Mouse (Mus musculus): ENCODE measurements around the gene Limd1.

Gene Limd1

GRCm38 (mm10) chr9:123507380-123507779 lies 28.9 kb downstream of the Limd1 start:
- in situ Hi-C loops (cut with MboI; ENCODE audit: unreplicated experiment in 2 of 2): loop anchor here in 1 of 2 experiments (25.0 kb wide), 1 partner anchor 1620 kb away; the partner anchor contains the start of gene Ackr2

DNA sequence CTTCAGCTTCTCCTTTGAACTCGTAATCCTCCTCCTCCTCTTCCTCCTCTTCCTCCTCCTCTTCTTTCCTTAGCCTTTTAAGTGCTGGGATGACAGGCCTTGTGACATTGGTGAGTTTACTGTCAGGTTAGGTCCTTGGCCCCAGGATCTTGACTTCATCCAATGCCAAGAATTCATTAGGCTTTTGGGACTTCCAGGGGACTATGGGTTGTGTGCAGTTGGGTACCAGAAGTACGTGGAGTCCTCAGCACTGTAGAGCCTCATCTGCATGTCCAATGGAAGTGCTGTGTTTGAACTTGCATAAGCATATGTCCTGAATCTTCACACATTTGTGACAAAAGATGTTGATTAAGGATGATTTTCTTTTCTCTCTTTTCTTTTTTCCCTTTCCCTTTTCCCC lies 30.5 kb downstream of the Limd1 start:
- in situ Hi-C loops (cut with MboI; ENCODE audit: unreplicated experiment in 2 of 2): loop anchor here in 1 of 2 experiments (25.0 kb wide), 1 partner anchor 1622 kb away; the partner anchor contains the start of gene Ackr2

- in situ Hi-C loops (cut with MboI; ENCODE audit: unreplicated experiment in 2 of 2): loop anchor here (5.0 to 25.0 kb wide), 2 partner anchors 33 to 1623 kb away; partner anchors contain the start of genes Ackr2 (in 1 of the 2) and Limd1 (in 1 of the 2)
Measured at GRCm38 (mm10) chr9:123509638-123510604, 31.4 kb downstream of the Limd1 start.

- in situ Hi-C loops (cut with MboI; ENCODE audit: unreplicated experiment in 2 of 2): loop anchor here (5.0 to 25.0 kb wide), 2 partner anchors 34 to 1624 kb away; partner anchors contain the start of genes Ackr2 (in 1 of the 2) and Limd1 (in 1 of the 2)
Measured at GRCm38 (mm10) chr9:123510926-123511325, 32.4 kb downstream of the Limd1 start.

GRCm38 (mm10) chr9:123512482-123512881 lies 34.0 kb downstream of the Limd1 start:
- in situ Hi-C loops (cut with MboI; ENCODE audit: unreplicated experiment in 2 of 2): loop anchor here (5.0 to 25.0 kb wide), 2 partner anchors 35 to 1625 kb away; partner anchors contain the start of genes Ackr2 (in 1 of the 2) and Limd1 (in 1 of the 2)

- in situ Hi-C loops (cut with MboI; ENCODE audit: unreplicated experiment in 2 of 2): loop anchor here in 1 of 2 experiments (25.0 kb wide), 1 partner anchor 1628 kb away; the partner anchor contains the start of gene Ackr2
Measured at GRCm38 (mm10) chr9:123515087-123515486, 36.6 kb downstream of the Limd1 start.

DNA sequence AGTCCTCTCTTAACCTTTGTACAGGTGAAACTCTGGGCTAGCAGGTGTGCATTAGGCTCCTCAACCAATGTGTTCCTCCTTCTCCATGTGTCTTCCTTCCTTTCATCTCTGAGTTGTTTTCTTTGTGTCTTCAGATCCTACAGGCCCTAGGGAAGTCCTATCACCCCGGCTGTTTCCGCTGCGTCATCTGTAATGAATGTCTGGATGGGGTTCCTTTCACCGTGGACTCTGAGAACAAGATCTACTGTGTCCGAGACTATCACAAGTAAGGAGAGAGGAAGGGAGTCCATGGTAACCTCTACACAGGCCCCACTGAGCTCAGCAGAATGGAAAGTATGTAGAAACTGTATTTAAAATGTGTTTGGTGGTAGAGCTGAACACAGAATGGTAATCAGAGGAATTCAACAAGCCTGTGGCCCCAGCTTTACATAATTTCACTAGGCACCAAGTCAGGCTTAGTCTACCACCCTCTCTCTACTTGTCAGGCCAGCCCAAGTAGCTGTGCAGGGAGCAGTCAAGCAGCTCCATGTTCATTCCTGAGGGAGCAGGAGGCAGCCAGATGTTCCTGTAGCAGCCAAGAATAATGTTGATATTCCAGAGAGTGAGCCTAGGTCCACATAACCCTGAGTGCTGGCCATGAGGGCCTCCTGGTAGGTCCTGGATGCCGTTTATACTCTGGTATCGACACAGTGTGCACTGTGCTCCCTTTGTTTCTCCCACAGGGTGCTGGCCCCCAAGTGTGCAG lies 38.3 kb downstream of the Limd1 start:
- in situ Hi-C loops (cut with MboI; ENCODE audit: unreplicated experiment in 2 of 2): loop anchor here in 1 of 2 experiments (25.0 kb wide), 1 partner anchor 1630 kb away; the partner anchor contains the start of gene Ackr2

DNA sequence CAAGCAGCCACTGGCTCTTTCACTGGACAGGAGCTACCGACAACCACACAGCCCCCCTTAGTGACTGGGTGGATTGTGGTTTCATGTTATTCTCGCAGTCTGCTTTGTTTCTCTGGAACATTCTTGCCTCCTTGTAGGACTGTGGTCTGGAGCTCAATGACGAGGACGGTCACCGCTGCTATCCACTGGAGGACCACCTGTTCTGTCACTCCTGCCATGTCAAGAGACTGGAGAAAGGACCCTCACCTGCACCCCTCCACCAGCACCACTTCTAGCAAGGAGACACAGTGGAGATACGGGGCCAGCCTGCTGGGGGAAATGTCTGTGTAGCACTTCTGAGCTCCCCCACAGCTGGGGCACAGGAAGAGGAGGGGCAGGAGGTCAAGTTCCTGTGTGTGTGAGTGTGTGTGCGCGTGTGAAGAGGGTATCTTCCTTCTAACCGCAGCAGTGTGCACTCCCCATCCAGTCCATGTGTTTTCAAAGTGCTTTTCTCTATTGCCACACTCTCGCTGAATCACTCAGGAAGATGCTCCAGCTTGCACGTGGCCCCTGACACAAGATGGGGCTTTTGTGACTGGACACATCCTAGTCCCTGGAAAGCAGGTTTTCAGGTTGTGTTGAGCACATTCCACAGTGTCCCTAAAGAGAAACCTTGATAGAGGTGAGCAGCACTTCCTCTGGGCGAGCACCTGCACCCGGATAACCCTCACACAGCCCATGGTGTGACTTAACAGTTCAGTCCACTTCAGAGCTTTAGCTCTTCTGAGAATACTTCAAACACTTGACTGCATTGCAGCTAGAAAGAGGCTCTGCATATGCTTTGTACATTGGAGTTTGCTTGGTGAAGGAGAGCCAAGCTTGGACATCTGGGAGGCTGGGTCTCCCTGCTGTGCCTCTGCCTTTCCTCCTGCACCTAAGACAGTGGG lies 40.7 kb downstream of the Limd1 start:
- in situ Hi-C loops (cut with MboI; ENCODE audit: unreplicated experiment in 2 of 2): loop anchor here in 1 of 2 experiments (25.0 kb wide), 1 partner anchor 1632 kb away; the partner anchor contains the start of gene Ackr2

- in situ Hi-C loops (cut with MboI; ENCODE audit: unreplicated experiment in 2 of 2): loop anchor here (5.0 to 25.0 kb wide), 7 partner anchors 68 to 1633 kb away; partner anchors contain the start of genes Ackr2 (in 1 of the 2) and Lars2 (in 1 of the 2)
Measured at GRCm38 (mm10) chr9:123520735-123521134, 42.2 kb downstream of the Limd1 start.

GRCm38 (mm10) chr9:123523676-123524075 lies 45.2 kb downstream of the Limd1 start:
- in situ Hi-C loops (cut with MboI; ENCODE audit: unreplicated experiment in 2 of 2): loop anchor here (5.0 to 25.0 kb wide), 7 partner anchors 71 to 1636 kb away; partner anchors contain the start of genes Ackr2 (in 1 of the 2) and Lars2 (in 1 of the 2)

DNA sequence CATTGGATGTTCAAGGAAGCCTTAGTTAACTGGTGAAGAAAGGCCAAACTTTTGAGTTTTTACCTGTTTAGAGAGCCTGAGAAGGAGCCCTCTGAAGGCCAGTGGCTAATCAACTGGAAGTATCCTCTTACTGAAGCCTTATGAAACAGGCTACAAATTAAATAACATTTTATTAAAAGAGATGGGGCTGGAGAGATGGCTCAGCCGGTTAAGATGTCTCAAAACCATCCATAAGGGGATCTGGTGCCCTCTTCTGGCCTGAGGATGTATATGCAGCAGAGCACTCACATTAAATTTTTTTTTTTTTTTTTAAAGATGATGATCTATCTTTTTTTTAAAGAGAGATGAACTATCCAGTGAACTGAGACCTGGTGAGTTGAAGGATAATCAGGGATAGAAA lies 46.6 kb downstream of the Limd1 start:
- in situ Hi-C loops (cut with MboI; ENCODE audit: unreplicated experiment in 2 of 2): loop anchor here (5.0 to 10.0 kb wide), 8 partner anchors 43 to 790 kb away; partner anchors contain the start of gene Lars2 (in 2 of the 2)

GRCm38 (mm10) chr9:123526502-123526901 lies 48.0 kb downstream of the Limd1 start:
- in situ Hi-C loops (cut with MboI; ENCODE audit: unreplicated experiment in 2 of 2): loop anchor here (5.0 to 10.0 kb wide), 8 partner anchors 44 to 792 kb away; partner anchors contain the start of gene Lars2 (in 2 of the 2)

DNA sequence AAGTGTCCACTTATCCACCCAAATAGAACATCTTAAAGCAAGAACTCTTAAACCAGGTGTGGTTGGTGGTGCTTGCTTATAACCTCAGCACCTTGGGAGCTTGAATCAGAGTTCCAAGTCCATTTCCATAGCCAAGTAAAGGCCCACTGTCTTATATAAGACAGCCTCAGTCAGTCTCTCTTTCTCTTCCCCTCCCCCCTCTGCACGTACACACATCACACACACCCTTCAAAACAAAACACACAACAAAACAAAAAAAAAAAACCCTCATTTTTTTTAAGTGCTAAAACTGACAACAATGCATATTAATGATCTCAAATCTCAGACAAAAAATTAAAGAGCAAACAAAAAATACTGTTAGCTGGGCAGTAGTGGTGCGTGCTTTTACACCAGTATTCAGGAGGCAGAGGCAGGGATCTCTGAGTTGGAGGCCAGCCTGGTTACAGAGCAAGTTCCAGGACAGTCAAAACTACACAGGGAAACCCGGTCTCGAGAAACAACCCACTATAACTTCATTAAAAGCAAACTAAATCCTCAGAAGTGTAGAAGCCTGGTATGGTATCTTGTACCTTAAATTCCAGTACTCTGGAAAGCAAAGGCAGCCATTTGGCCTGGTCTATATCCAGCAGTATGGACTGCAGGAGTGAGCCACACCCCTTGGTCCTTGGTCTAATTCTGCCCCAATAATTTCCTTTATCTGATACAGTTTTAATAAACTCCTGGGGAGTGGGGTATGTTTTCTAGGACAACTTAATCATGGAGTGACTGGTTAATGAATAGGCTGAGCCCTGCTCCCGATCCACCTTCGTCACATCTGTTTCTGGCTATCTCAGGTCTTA lies 49.8 kb downstream of the Limd1 start:
- in situ Hi-C loops (cut with MboI; ENCODE audit: unreplicated experiment in 2 of 2): loop anchor here (5.0 to 10.0 kb wide), 8 partner anchors 46 to 794 kb away; partner anchors contain the start of gene Lars2 (in 2 of the 2)

DNA sequence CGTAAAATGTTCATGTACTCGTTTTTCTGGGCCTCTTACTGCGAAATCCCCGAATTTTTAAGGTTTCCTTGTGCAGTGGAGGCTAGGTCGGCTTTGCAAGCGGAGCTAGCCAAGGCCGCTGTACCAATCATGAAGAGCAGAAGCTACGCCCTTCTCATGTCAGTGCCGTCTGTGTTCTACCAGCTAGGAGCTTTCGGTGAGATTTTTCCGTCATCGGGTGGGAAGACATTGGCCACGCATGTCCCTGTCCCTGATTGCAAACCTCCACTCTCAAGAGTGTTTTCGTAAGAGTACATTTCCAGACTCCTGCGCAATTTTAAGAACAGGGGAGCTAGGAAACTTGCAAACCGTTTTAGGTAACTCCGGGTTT lies 50.4 kb downstream of the Limd1 start:
- in situ Hi-C loops (cut with MboI; ENCODE audit: unreplicated experiment in 2 of 2): loop anchor here (5.0 to 10.0 kb wide), 8 partner anchors 47 to 794 kb away; partner anchors contain the start of gene Lars2 (in 2 of the 2)

DNA sequence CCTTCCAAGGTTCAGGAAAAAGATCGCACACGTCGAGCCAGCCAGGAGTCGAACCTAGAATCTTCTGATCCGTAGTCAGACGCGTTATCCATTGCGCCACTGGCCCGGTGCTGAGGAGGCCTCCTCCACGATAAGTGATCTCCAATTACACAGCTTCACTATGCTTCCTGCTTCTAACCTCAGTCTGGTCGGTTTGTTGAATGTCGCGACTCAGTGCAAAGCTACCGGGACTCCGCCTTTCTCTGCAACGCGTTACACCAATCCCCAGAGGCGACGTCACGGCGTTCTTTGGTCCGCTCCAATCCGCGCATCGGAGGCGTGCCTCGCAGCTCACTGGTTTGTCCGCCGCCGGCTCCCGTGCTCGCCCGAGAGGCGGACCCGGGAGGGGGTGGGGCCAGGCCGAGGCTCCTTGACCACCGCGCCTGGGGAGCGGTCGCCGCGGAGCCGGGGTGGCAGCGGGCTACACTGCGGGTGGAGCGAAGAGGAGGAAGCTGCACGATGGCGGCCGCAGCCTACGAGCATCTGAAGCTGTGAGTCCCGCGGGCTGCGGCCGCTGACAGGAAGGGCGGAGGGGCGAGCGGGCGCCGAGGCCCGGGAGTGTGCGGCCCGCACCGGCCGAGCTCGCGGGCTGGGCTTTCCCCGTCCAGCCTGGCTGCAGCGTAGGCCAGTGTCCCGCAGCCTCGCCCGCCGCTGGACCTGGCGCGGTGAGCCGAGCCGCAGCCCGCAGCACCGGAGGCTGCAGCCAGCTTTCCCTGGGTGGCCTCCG lies 51.1 kb downstream of the Limd1 start, which contains the start of gene Sacm1l:
Sacm1l (plus strand) TSS at position 368 of the 766 bp plus-strand sequence.
- in situ Hi-C loops (cut with MboI; ENCODE audit: unreplicated experiment in 2 of 2): loop anchor here (5.0 to 10.0 kb wide), 8 partner anchors 47 to 795 kb away; partner anchors contain the start of gene Lars2 (in 2 of the 2)

DNA sequence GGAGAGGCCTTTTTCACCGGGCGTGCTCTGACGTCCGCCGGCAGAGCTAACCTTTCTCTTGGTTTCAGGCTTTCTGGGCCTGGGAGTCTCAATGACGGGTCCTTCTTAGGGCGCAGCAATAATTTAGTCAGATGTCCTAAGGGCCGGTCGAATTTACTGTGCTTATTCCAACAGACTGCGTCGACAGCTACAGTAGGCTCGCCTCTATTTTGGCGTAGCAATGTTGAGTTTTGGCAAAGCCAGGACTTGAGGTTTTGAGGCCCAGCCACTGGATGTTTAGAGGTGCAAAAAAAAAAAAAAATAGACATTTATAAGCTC lies 51.6 kb downstream of the Limd1 start:
- in situ Hi-C loops (cut with MboI; ENCODE audit: unreplicated experiment in 2 of 2): no loop called here

DNA sequence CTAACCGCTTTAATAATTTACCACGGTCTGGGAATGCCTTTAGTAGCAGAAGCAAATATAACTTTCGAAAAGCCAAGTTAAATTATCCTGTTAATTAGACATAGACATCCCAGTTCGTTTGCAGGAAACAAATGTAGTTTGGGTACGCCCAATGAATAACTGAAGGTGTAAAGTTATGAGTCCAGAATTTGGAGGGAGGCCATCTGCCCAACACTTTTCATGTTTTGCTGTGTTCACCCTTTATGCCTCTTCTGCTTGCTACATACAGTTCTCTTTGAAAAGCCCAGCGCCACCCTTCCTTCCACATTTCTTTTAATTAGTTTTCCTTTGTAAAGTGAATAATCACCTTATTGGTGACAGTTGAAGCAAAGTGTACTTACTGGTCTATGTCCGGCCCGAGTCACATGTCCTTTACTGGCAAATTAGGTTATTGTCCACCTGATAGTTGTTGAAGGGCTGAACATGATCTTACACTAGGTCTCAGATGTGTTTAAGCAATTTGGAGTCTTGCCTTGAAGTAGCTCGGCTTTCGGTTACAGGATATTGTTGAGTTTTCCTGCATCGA lies 52.1 kb downstream of the Limd1 start:
- in situ Hi-C loops (cut with MboI; ENCODE audit: unreplicated experiment in 2 of 2): no loop called here
